Mouse (Mus musculus): ENCODE measurements at regions not wholly inside any gene's neighbourhood (a gene's known extent, or its start where the extent isn't known, plus 50 kb on each side); places are given as distances from the start of the nearest gene placed in this dataset.
"Not testable (repeated sequence)": the region's sequence is repeated elsewhere in the genome, so short reads cannot be mapped to it uniquely, and the experiment has no call there.

- Histone ChIP-seq H3K27me3 (ENCODE audit: control insufficient read depth, insufficient read depth, low read length) (no peaks in the 10 kb centered on the region), H3K9me3 (ENCODE audit: control insufficient read depth, low read length) (no peaks in the 10 kb centered on the region), H3K27ac (ENCODE audit: low read depth, low read length) (no peak overlapping the region), H3K4me2 (ENCODE audit: low read depth, low read length, severe bottlenecking) (no peak overlapping the region), H3K36me3 (ENCODE audit: control insufficient read depth, insufficient read depth, low read length) (no peaks in the 10 kb centered on the region), H3K9ac (ENCODE audit: low read length) (no peak overlapping the region), H3K4me3 (ENCODE audit: low read depth, low read length) (no peak overlapping the region), H3K4me1 (replicated peaks; ENCODE audit: control insufficient read depth, insufficient read depth, low read length) (no peaks in the 10 kb centered on the region)
- ATAC-seq (replicated peaks; ENCODE audit: low FRiP score): peak; percentile 86
- 21% methylated on average over 5 of the region's 5 CpGs for WGBS
- no peak for DNase-seq (ENCODE audit: low spot score)
Measured at GRCm38 (mm10) chr14:81685691-81686090, 1701.8 kb downstream of the Olfm4 start.

DNA sequence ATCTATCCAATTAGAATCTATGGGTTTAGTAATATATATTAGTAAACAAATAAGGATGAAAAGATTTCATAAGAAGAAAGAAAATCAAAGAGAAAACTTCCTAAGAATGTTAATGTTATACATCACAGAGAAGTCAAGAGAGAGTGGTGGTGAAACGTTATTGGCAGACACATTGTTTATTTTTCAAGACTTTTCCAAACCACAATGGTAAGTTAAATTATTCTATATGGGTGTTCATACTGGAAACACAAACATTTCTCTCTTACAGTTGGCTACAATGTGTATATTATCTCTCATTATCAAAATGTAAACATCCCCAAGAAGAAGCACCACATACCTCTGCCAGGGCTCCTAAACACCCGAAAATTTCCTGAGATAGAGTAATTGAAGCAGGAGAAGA, 1708.4 kb downstream of the Olfm4 start:
- not testable (repeated sequence) for H3K4me2 ChIP-seq (ENCODE audit: low read depth, low read length, severe bottlenecking); DNase-seq (ENCODE audit: low spot score); H3K9ac ChIP-seq (ENCODE audit: low read length)

DNA sequence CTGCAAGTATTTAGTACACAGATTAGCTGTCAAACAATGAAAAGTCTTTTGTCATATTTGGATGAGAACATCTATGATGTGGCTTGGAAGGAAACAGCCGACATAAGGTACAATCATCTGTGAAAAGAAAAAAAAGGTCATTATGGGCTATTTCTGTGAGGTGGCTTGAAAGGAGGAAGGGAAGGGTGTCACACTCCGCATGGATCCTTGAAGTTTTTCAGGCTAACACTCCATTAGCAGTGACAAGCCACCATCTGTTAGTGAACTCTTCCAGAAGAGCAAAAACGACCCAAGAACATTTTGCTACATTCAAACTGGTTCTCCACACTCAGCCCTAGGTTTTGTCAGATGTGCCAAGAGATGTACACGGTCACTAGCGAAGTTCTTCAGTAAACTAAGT, 1732.2 kb downstream of the Olfm4 start:
- ATAC-seq (replicated peaks; ENCODE audit: low FRiP score) (no peak), DNase-seq (ENCODE audit: low spot score) (no peak)
- H3K27ac ChIP-seq (ENCODE audit: low read depth, low read length): no peak overlapping the region
- H3K4me1 ChIP-seq (replicated peaks; ENCODE audit: control insufficient read depth, insufficient read depth, low read length): no peaks in the 10 kb centered on the region
- H3K4me3 ChIP-seq (ENCODE audit: low read depth, low read length): no peak overlapping the region
- no peak overlapping the region for H3K9ac ChIP-seq (ENCODE audit: low read length)
- H3K4me2 ChIP-seq (ENCODE audit: low read depth, low read length, severe bottlenecking): no peak overlapping the region
- 80% methylated on average over 5 of the region's 5 CpGs for WGBS
- no peaks in the 10 kb centered on the region for H3K9me3 ChIP-seq (ENCODE audit: control insufficient read depth, low read length)
- H3K36me3 ChIP-seq (ENCODE audit: control insufficient read depth, insufficient read depth, low read length): no peaks in the 10 kb centered on the region
- no peaks in the 10 kb centered on the region for H3K27me3 ChIP-seq (ENCODE audit: control insufficient read depth, insufficient read depth, low read length)

More for the DNA sequence above, 1708.4 kb downstream of the Olfm4 start:
- WGBS: no CpG with 5 or more reads among the region's 2 CpGs
- H3K4me3 ChIP-seq (ENCODE audit: low read depth, low read length); ATAC-seq (replicated peaks; ENCODE audit: low FRiP score); H3K9me3 ChIP-seq (ENCODE audit: control insufficient read depth, low read length); H3K27me3 ChIP-seq (ENCODE audit: control insufficient read depth, insufficient read depth, low read length); H3K27ac ChIP-seq (ENCODE audit: low read depth, low read length); H3K4me1 ChIP-seq (replicated peaks; ENCODE audit: control insufficient read depth, insufficient read depth, low read length); H3K36me3 ChIP-seq (ENCODE audit: control insufficient read depth, insufficient read depth, low read length): not testable (repeated sequence)

Measured in forebrain, embryonic 11.5 days (tissue).